Mouse (Mus musculus) ZHBTc4 (cell line): ENCODE measurements at regions not wholly inside any gene's neighbourhood (a gene's known extent, or its start where the extent isn't known, plus 50 kb on each side); places are given as distances from the start of the nearest gene placed in this dataset.

Experiments used
- DNase-seq: peaks from one replicate; pipeline ENCODE4 v3.0.0-alpha.2; 2011; ENCODE audit warnings: low read depth, low spot score

DNA sequence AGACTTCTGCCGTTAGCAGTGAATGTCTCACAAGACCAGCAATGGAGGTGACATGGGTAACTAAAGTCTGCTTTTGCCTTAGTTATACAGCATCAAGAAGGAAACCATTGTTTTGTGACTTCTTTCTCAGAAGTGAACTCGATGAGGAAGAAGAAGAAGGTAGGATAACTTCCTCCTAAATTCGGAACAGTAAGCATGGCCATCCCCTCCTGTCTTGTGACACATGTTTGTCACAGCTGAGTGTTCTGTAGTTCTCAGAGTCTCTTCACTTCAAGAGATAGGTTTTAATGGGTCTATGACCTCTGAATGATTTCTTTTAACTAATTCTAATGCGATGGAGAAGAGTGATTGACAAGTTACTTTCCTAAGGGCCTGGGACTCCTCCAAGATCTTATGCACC is 79.3 kb upstream of the Zeb2 start:
- no peak for DNase-seq

DNA sequence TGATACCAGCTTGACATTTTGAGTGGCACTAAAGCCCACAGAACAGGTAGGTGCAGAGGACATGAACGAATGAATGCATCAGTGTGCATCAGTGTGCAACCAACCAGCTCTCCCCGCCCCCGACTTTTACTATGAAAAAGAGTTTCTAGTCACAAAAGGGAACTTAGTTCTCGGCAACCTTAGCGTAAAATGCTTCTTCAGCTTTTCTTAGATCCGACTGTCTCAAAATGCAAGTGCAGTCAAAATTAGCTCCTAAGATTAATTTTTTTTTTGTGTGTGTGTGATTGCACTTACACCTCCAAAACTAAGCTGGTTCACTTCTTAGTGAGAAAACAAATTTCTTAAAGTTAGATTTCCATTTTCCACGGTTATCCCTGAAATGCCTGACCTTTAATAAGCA is 77.1 kb upstream of the Zeb2 start:
- DNase-seq: no peak

- DNase-seq: no peak
Measured at GRCm38 (mm10) chr2:45185621-45185999, 68.4 kb upstream of the Zeb2 start.

DNA sequence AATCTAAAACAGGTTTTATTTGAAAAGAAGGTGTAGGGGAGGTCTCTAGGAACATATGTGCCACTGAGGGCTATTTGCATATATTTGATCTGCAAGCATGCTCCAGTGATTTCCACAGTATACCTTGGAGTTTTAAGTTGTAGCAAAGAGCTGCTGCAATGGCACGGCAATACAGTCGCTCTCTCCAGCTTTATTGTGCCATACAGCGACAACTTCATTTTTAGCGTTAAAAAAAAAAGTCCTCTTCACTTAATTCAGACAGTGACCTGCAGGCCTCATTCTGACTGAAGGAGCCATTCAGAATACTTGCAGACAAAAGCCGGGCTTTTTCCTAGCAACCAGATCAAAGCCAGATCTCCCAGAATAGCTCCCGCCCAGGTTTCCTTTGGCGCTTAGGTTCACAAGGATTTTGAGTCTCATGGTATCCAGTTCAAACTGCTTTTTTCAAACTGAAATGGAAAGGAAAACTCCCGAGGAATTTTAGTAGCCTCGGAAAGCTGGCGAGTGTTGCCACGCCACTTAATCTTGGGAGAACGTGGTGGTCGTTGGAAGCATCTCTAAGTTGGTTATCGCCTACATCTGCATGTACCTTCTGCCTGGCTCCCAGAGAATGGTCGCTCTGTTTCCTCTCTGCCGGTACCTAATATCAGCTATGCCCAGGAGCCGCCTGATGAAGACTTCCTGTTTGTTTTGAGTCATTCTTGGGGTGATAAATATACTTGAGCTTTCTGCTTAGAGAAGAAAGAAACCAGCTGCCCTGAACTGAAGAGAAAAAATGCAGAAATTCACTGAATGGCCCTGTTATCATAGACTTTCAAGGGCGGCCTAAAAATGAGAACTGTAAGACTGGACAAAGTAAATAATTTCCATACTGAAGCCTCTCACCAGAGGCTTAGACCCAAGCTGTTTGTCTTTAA is 67.8 kb upstream of the Zeb2 start:
- peak; percentile 50 for DNase-seq

GRCm38 (mm10) chr2:45184149-45184548 is 67.0 kb upstream of the Zeb2 start:
- DNase-seq: no peak

GRCm38 (mm10) chr2:45182876-45183275 is 65.7 kb upstream of the Zeb2 start:
- DNase-seq: no peak

DNA sequence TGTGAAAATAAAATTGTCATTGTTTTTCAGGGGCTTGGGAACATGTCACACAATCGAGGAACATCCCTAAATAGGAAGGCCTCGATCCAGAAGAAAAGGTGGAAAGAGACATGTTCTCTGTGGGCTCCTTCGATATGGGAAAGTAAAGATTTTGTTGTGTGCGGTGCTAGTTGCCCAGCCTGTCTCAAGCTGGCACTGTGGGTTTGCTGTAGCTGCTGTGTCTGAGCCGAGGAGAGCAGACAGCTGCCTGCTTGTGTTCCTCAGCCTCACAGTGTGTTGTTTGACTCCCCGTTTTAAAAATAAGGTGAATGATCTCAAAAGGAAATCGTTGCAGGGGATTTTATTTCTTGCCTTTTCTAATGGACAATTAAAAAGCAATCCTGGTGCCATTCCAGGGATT is 64.4 kb upstream of the Zeb2 start:
- DNase-seq: no peak

GRCm38 (mm10) chr2:45178849-45179453 is 61.8 kb upstream of the Zeb2 start:
- DNase-seq: no peak

GRCm38 (mm10) chr2:45172382-45172781 is 55.2 kb upstream of the Zeb2 start:
- DNase-seq: no peak

- no peak for DNase-seq
Measured at GRCm38 (mm10) chr2:45171520-45172173, 54.5 kb upstream of the Zeb2 start.

- no peak for DNase-seq
Measured at GRCm38 (mm10) chr2:45170272-45170671, 53.1 kb upstream of the Zeb2 start.

DNA sequence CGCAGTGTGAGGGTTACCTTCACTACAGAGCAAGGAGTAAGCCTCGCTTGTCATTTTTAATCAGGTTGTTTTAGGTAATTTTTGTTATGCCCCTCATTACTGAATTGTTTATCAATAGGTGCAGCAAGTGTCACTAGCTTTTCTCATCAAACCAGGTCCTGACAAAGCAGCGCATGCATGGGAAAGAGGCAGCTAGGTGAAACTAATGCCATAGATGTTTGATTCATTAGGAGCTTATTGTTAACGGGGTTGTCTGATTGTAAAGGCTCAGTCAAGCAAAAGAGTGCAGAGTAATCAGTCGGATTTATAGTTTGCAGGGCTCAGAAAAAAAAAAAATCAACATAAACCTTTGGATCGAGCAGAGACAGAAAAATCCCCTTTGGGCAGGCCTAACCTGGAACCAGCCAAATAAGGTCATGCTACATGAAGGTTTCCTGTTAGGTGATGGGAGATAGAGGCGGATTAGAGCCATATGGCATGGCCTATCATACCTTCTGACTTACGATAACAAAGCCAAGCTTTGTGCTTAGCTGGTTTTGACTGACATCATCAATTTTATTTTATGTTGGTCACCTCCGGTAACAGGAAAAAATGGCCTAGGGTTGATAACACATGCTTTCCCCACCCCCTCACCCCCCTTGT is 52.4 kb upstream of the Zeb2 start:
- DNase-seq: no peak

DNA sequence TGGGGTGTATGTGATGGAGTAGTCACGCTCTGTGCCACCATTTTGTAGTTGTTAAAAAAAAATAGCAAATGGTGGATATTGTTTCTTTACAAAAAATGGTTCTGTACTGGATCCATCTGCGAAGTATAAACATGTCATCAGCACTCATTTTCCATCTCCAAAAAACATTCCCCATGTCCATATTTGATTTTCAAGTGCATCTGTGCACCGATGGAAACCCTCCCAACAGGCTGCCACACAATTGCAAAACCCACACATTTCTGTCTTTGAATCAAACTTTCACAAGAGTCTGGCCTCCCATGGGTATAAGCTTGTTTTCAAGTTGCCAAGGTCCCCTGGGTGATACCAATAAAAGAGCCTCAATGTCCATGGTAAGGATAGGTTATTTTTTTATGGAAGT is 51.4 kb upstream of the Zeb2 start:
- DNase-seq: no peak
